Mouse (Mus musculus) stomach, postnatal 0 days (tissue): ENCODE results near the gene Tmem222. TPM values are rescaled to one million over a fixed set of nuclear protein-coding genes. Genes with fewer than 3 reads are reported as not detected.

Experiments used
- ATAC-seq: fragments of 200-750 bp; cut with Nextera tagmentation; 2 replicates; pipeline ENCODE4 v1.8.0; 2017; ENCODE audit not compliant: low FRiP score, low TSS enrichment
- DNase-seq: peaks from one replicate; pipeline ENCODE4 v3.0.0-alpha.2; 2016; ENCODE audit warnings: low spot score
- H3K27ac ChIP-seq: fragments of 300-500 bp; sonication (generic); replicated peaks from 2 replicates; pipeline ENCODE4 v1.5.1; 2014; ENCODE audit warnings: mild to moderate bottlenecking, control low read depth
- H3K27me3 ChIP-seq: fragments of 300-500 bp; sonication (generic); 2 replicates; pipeline ENCODE4 v1.6.1; 2014; ENCODE audit warnings: low read length; ENCODE audit not compliant: control insufficient read depth, insufficient read depth
- H3K36me3 ChIP-seq: fragments of 300-500 bp; sonication (generic); 2 replicates; pipeline ENCODE4 v1.6.1; 2014; ENCODE audit warnings: low read length, mixed read lengths; ENCODE audit not compliant: control insufficient read depth, insufficient read depth
- H3K4me1 ChIP-seq: fragments of 300-500 bp; sonication (generic); replicated peaks from 2 replicates; pipeline ENCODE4 v1.6.1; 2014; ENCODE audit warnings: antibody characterized with exemption; ENCODE audit not compliant: control insufficient read depth, insufficient read depth
- H3K4me2 ChIP-seq: fragments of 300-500 bp; sonication (generic); replicated peaks from 2 replicates; pipeline ENCODE4 v1.6.1; 2014; ENCODE audit warnings: low read depth, mild to moderate bottlenecking, control low read depth, moderate library complexity
- H3K4me3 ChIP-seq: fragments of 300-500 bp; sonication (generic); 2 replicates; pipeline ENCODE4 v1.5.1; 2014; ENCODE audit warnings: low read depth, low read length, control low read depth
- H3K9ac ChIP-seq: fragments of 300-500 bp; sonication (generic); 2 replicates; pipeline ENCODE4 v1.6.1; 2014; ENCODE audit warnings: mild to moderate bottlenecking, low read length, control low read depth, mixed read lengths
- H3K9me3 ChIP-seq: fragments of 300-500 bp; sonication (generic); 2 replicates; pipeline ENCODE4 v1.6.1; 2016; ENCODE audit warnings: low read length; ENCODE audit not compliant: control insufficient read depth
- CTCF ChIP-seq: IDR thresholded peaks from 2 replicates; pipeline ENCODE4 v1.5.1; 2016; ENCODE audit warnings: antibody characterized with exemption, low read depth, mild to moderate bottlenecking, moderate library complexity
- EP300 ChIP-seq: optimal IDR thresholded peaks from 2 replicates; pipeline ENCODE3; 2016; ENCODE audit warnings: antibody characterized with exemption
- WGBS: fragments of 180-500 bp; shearing (Covaris S2); extraction: QIAGEN DNeasy Blood & Tissue Kit; methylation state at CpG from one replicate; pipeline ENCODE4 v1.1.7; 2014; 5-methylcytosine and 5-hydroxymethylcytosine counted together
- polyA plus RNA-seq: library from polyadenylated mRNA; unstranded; fragments of >200 nt; fragmentation: Nextera tagmentation; extraction: Ambion mirVana; gene quantifications from 2 replicates; pipeline ENCODE4 v1.2.1, GENCODE M21; 2015

Tmem222 gene
- polyA plus RNA-seq, 1 experiment from 2014 or later: 51.4 TPM

DNA sequence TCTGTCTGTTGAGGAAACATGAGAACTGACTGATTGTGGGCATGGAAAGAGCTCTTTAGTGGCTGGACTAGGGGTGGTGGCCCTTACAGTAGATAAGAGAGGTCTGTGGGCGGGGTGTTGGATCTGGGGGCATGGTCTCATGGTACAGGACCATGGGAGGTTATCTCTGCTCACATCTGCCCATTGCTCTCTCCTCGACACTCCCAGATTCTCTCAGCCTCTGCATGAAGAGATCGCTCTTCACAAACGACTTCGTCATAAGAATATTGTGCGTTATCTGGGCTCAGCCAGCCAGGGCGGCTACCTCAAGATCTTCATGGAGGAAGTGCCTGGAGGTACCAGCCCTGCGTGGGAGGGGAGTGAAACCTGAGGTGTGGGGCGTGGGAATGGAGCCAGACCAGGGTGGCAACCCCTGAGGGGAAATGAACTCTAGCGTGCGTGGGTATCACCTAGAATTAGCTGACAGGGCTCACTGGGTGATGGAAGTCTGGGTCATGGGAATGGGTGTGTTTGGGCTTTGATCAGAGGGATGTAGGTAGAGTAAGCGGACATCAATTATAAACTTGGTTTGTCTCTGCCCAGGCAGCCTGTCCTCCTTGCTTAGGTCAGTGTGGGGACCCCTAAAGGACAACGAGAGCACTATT is 29.7 kb downstream of the Tmem222 start:
- Histone ChIP-seq H3K9ac (no peak overlapping the region), H3K27ac (no peak overlapping the region), H3K27me3 (no peaks in the 10 kb centered on the region), H3K4me1 (no peaks in the 10 kb centered on the region), H3K9me3 (no peaks in the 10 kb centered on the region), H3K36me3 (no peaks in the 10 kb centered on the region), H3K4me3 (no peak overlapping the region), H3K4me2 (no peak overlapping the region)
- TF ChIP-seq EP300 (no peak), CTCF (no peak)
- WGBS: 67% methylated on average over 13 of the region's 13 CpGs
- peak; percentile 50 for DNase-seq
- no peak; the same call in 1 of the 2 replicates for ATAC-seq

DNA sequence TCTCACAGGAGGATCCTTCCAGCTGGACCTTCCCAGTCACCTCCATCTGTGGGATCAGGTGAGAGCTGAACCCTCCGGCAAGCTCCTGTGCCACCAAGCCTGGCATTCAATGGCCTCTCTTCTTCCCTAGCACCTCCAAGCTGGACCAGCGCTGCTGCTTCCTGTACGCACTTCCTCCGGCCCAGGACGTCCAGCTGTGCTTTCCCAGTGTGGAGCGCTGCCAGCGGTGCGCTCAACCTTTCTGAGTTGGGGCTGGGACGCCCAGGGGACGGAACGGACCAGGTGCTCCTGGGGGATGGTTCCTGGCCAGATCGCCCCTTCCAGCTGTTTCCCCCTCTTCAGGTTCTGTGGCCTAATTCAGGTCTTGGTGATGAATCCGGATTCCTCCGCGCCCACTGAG is 30.5 kb downstream of the Tmem222 start:
- TF ChIP-seq EP300: no peak
- TF ChIP-seq CTCF: no peak
- ATAC-seq: peak; percentile 33; the same call in 1 of the 2 replicates
- no peaks in the 10 kb centered on the region for H3K36me3 ChIP-seq
- H3K27ac ChIP-seq: no peak overlapping the region
- no peaks in the 10 kb centered on the region for H3K4me1 ChIP-seq
- WGBS: 38% methylated on average over 15 of the region's 15 CpGs
- no peak for DNase-seq
- H3K9me3 ChIP-seq: no peaks in the 10 kb centered on the region
- no peak overlapping the region for H3K9ac ChIP-seq
- no peak overlapping the region for H3K4me3 ChIP-seq
- H3K4me2 ChIP-seq: no peak overlapping the region
- no peaks in the 10 kb centered on the region for H3K27me3 ChIP-seq

DNA sequence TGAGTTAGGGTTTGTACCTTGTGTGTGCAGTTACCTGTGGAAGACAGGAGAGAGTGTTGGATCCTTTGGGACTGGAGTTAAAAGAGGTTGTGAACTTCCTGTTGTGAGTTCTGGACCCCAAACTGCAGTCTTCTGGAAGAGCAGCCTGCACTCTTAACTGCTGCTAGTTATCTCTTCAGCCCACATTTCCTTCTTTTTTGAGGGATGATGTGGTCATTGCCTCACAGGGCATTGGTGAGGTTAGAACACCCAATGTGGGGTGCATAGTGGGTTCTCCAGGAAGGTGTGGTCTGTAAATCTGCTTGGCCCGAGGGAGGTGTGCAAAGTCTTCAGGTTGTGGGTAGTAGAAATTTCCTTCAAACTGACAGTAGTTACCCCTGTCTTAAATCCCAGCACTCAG is 33.3 kb downstream of the Tmem222 start:
- Histone ChIP-seq H3K36me3 (no peaks in the 10 kb centered on the region), H3K27me3 (no peaks in the 10 kb centered on the region), H3K9ac (no peak overlapping the region), H3K4me2 (no peak overlapping the region), H3K4me3 (no peak overlapping the region), H3K4me1 (no peaks in the 10 kb centered on the region), H3K9me3 (no peaks in the 10 kb centered on the region), H3K27ac (no peak overlapping the region)
- DNase-seq: no peak
- 74% methylated on average over 1 of the region's 1 CpGs for WGBS
- ATAC-seq: no peak
- TF ChIP-seq EP300: no peak
- no peak for TF ChIP-seq CTCF

DNA sequence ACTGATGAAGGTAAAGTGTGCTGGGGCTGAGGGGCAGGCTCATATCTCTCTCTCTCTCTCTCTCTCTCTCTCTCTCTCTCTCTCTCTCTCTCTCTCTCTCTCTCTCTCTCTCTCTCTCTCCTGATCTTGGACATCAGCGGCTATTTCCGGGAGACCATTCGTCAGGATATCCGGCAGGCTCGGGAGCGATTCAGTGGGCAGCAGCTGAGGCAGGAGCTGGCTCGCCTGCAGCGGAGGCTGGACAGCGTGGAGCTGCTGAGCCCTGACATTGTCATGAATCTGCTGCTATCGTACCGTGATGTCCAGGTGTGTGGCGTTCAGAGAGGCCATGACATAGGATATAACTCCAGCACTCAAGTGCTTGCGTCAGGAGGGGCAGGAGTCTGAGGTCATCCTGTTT is 34.1 kb downstream of the Tmem222 start:
- 40% methylated on average over 13 of the region's 13 CpGs for WGBS
- Histone ChIP-seq H3K9ac (no peak overlapping the region), H3K36me3 (no peaks in the 10 kb centered on the region), H3K4me2 (no peak overlapping the region), H3K27me3 (no peaks in the 10 kb centered on the region), H3K9me3 (no peaks in the 10 kb centered on the region), H3K4me1 (no peaks in the 10 kb centered on the region), H3K4me3 (no peak overlapping the region), H3K27ac (no peak overlapping the region)
- TF ChIP-seq CTCF (no peak), EP300 (no peak)
- no peak for ATAC-seq
- DNase-seq: no peak

DNA sequence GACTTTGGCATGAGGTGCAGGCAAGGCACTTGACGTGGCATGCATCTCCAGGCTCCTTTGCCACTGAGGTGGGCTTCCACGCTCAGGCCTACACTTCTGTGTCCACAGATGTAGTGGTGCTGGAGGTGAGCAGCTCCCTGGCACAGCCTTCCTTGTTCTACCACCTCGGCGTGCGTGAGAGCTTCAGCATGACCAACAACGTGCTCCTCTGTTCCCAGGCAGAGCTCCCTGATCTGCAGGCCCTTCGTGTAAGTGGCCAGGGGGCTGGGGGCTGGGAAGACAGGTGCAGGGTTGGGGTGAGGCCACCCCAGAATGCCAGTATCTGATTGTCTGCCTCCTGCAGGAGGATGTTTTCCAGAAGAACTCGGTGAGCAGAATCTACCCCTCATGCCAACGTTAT is 34.9 kb downstream of the Tmem222 start:
- no peak for DNase-seq
- H3K27me3 ChIP-seq: no peaks in the 10 kb centered on the region
- 76% methylated on average over 9 of the region's 9 CpGs for WGBS

DNA sequence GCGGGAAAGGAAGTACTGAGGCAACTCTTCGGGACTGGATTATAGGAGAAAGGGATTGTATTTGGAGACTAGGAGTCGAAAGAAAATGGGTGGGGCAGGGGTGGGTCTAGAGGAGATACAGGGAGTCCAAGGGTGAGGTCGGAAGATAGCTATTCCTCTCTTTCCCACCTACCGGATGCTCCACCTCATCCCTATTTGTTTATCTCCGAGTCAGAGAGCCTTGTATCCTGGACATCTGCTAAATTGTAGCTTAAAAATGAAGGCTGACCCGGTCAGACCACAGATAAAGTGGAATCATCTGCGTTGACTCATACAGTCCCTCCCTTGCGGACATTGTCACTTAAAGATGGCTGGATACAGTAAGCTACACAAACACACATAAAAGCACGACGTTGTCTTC is 35.7 kb downstream of the Tmem222 start:
- Histone ChIP-seq H3K9me3 (no peaks in the 10 kb centered on the region), H3K9ac (no peak overlapping the region), H3K4me3 (peak overlapping the region; percentile 69; the same call in 1 of the 2 replicates), H3K27ac (0 out of 2 replicates have a peak overlapping the region, but pooled peaks have one; percentile 45), H3K4me2 (peak overlapping the region; percentile 97), H3K36me3 (no peaks in the 10 kb centered on the region), H3K4me1 (no peaks in the 10 kb centered on the region), H3K27me3 (no peaks in the 10 kb centered on the region)
- TF ChIP-seq EP300: no peak
- TF ChIP-seq CTCF: no peak
- DNase-seq: no peak
- WGBS: 24% methylated on average over 11 of the region's 11 CpGs
- no peak for ATAC-seq

More for the DNA sequence above, 34.9 kb downstream of the Tmem222 start:
- H3K36me3 ChIP-seq: no peaks in the 10 kb centered on the region
- TF ChIP-seq EP300: no peak
- TF ChIP-seq CTCF: no peak
- H3K9me3 ChIP-seq: no peaks in the 10 kb centered on the region
- H3K9ac ChIP-seq: no peak overlapping the region
- H3K4me2 ChIP-seq: no peak overlapping the region
- no peaks in the 10 kb centered on the region for H3K4me1 ChIP-seq
- no peak overlapping the region for H3K4me3 ChIP-seq
- no peak for ATAC-seq
- no peak overlapping the region for H3K27ac ChIP-seq
